Mouse (Mus musculus): ENCODE data around the gene Unc13b.

GRCm38 (mm10) chr4:43082458-43082857 is 23.7 kb downstream of the Unc13b start:
- TF ChIP-seq CTCF (IDR thresholded peaks at IDR 0.05; ENCODE audit: low read depth, low read length) (no peak), POLR2A (IDR thresholded peaks at IDR 0.05; ENCODE audit: borderline replicate concordance, low read depth, low read length) (no peak)
